8 mouse cellular contexts compared by ENCODE assay signal in the genomic region with DNA sequence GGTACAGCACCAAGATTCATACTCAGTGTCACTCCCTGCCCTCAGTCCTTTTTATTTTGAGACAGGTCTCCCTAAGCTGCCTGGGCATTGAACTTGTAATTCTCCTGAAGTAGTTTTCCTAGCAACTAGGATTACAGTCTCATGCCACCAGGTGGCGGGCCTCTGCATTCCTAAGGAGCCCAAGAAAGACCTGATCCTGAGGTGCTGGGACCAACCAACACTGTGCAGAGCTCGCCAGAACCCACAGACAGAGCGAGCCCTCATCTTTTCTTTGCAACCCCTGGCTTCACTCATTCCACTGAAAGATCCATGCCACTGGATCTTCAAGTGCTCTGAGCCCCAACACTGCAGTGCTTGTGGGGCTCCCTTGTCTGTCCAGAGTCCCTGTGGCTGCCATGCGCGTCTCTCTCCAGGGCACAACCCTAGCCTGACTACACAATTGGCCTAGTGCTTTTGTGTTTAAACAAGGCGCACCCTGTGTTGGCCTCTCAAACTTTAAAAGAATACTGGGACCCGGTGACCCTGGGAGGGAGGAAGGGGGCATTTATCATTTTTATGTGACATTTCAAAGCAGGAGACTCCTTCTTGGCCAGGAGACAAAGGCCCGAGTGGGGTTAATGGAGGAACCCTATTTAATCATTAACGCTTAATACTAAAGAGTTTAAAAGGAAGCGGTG.
A peak's percentile ranks its signal among the peaks of the same experiment; 100 is the strongest.
DNase-seq lines count a peak whose midpoint lies in the region; ATAC-seq lines count a peak whose summit lies in the region.

No protein-coding gene starts in this region.

- H3K4me2 ChIP-seq in intestine, embryonic 15.5 days (replicated peaks) = no peak overlapping the region; the same call in 1 of the 2 replicates
- H3K4me2 ChIP-seq in lung, embryonic 15.5 days = no peak overlapping the region

- WGBS in intestine, embryonic 15.5 days = 28% methylated on average over 10 of the region's 10 CpGs
- WGBS in lung, embryonic 15.5 days = 32% methylated on average over 10 of the region's 10 CpGs

- H3K9ac ChIP-seq in intestine, embryonic 15.5 days = no peak overlapping the region
- H3K9ac ChIP-seq in lung, embryonic 15.5 days = no peak overlapping the region

- H3K4me3 ChIP-seq in intestine, embryonic 15.5 days (replicated peaks) = no peak overlapping the region
- H3K4me3 ChIP-seq in lung, embryonic 15.5 days = no peak overlapping the region

- H3K9me3 ChIP-seq in intestine, embryonic 15.5 days = no peaks in the 10 kb centered on the region
- H3K9me3 ChIP-seq in lung, embryonic 15.5 days = no peaks in the 10 kb centered on the region

- ATAC-seq in intestine, embryonic 15.5 days = peak; percentile 79
- peak; percentile 21; the same call in 1 of the 2 replicates for ATAC-seq in lung, embryonic 15.5 days (ENCODE audit: borderline replicate concordance, extremely low read depth, low FRiP score, low TSS enrichment)

- H3K36me3 ChIP-seq in intestine, embryonic 15.5 days = no peaks in the 10 kb centered on the region
- no peaks in the 10 kb centered on the region for H3K36me3 ChIP-seq in lung, embryonic 15.5 days

- no peaks in the 10 kb centered on the region for H3K27me3 ChIP-seq in intestine, embryonic 15.5 days (replicated peaks)
- H3K27me3 ChIP-seq in lung, embryonic 15.5 days = no peaks in the 10 kb centered on the region

- peak; percentile 8 to 16 for DNase-seq in heart, adult 18-20 months
- no peak for DNase-seq in heart, adult 9 months (ENCODE audit: low spot score in 2 of 2)
- peak; percentile 37 to 41 for DNase-seq in urinary bladder, postnatal 36 days (ENCODE audit: low spot score in 2 of 2)
- no peak for DNase-seq in urinary bladder, adult 2 months (ENCODE audit: low spot score)
- peak; percentile 44 for DNase-seq in thymus, postnatal 4 days
- DNase-seq in gastrocnemius, adult 18-20 months (ENCODE audit: low spot score) = no peak

- 0 out of 2 replicates have a peak overlapping the region, but pooled peaks have one; percentile 45 for H3K27ac ChIP-seq in intestine, embryonic 15.5 days
- H3K27ac ChIP-seq in lung, embryonic 15.5 days = peak overlapping the region; percentile 66

- H3K4me1 ChIP-seq in intestine, embryonic 15.5 days (replicated peaks) = peaks cover 18% of the 10 kb centered on the region
- peaks cover 33% of the 10 kb centered on the region for H3K4me1 ChIP-seq in lung, embryonic 15.5 days

Comparison
In these comparisons a context has a peak if more than half of its experiments do, and no peak if none do; other contexts are left out.
1. DNase-seq: peak in heart, adult 18-20 months (2 of 2), urinary bladder, postnatal 36 days (2 of 2) and thymus, postnatal 4 days (single experiment); none in heart, adult 9 months (0 of 2), urinary bladder, adult 2 months (single experiment) and gastrocnemius, adult 18-20 months (single experiment).